Mouse (Mus musculus): Measurements from ENCODE around the gene Lgi4.

Gene Lgi4

DNA sequence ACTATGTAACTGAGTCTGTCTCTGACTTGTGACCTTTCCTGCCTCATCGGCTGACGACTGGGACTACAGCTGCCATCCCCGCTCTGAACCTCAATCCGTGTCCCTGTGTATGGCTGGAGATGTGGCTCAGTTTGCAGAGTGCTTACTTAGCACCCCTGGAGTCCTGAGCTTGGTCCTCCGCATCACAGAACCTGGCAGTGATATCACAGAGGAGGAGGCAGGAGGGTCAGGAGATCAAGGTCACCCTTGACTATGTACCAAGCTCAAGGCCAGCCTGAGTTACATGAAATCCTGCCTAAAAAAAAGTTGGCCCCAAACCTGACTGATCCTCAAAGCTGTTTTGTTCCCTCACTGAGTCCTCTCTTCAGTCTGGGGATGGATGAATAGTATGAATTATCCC lies 1.4 kb upstream of the Lgi4 start:
- no peak for TF ChIP-seq GATA4 (IDR thresholded peaks at IDR 0.05; ENCODE audit: insufficient replicate concordance, low read length)

DNA sequence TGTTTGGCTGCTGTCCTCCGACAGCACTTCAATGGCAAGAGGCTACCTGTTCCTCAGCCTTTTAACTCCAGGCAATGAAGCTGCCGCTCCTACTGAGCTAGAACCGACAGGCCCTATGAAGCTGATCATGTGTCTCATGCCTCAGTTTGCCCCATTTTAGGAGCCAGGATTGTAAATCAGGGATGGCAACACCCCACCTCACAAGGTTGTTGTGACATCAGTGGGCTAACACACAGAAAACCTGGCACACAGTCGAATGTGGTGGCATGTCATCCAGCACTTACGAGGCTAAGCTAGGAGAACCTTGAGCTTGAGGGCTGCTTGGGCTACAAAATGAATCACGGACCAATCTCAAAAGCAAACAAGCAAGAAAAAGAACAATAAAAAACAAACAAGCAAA lies 931 bp upstream of the Lgi4 start:
- TF ChIP-seq GATA4 (IDR thresholded peaks at IDR 0.05; ENCODE audit: insufficient replicate concordance, low read length) = no peak

DNA sequence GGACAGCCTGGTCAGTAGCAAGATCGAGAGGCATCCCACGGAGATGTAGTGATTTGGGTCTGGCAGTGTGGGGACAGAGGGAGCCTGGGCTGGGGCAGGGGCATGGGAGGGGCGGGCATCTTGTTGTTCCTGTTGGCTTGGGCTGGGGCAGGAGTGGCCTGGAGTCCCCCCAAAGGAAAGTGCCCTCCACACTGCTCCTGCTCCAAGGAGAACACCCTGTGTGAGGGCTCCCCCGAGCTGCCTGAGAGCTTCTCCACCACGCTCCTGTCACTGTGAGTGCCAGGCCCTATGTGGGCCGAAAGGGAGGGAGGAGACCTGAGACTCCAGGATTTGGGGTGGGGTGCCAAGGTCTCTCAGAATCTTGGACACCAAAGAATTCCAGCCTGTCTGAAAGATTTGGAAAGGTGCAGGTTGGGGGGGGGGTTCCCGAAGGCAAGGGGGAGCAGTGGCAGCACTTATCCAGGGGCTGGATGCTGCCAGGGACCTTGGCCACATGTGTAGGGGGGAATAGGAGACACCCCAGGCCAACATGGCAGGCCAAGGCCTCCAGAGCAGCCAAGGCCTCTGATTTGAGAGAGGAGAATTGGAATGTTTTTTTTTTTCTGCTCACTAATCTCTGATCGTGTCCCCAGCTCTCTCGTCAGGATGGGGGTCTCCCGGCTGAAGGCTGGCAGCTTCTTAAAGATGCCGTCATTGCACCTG lies 928 bp downstream of the Lgi4 start:
- no peak for TF ChIP-seq GATA4 (IDR thresholded peaks at IDR 0.05; ENCODE audit: insufficient replicate concordance, low read length)

GRCm38 (mm10) chr7:31060621-31061010 lies 1.5 kb downstream of the Lgi4 start:
- TF ChIP-seq GATA4 (IDR thresholded peaks at IDR 0.05; ENCODE audit: insufficient replicate concordance, low read length) = no peak

DNA sequence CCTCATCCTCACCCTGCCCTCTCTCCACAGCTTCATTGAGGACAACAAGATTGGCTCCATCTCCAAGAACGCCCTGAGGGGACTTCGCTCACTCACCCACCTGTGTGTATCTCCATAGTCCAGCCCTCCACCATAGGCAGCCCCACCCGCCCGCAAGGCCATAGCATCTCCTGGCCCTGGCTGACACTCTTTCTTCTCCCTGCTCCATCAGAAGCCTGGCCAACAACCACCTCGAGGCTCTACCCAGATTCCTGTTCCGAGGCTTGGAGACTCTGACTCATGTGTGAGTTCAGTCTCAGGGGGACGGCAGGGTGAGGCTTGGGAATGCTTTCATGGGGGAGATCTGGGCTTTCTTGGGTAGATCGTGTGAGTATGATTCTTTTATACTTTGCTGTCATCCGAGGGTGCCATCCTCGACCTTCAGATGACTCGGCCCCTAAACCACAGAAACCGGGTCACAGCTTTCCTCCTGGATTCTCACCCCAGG lies 4.0 kb downstream of the Lgi4 start:
- TF ChIP-seq GATA4 (IDR thresholded peaks at IDR 0.05; ENCODE audit: insufficient replicate concordance, low read length) = no peak

- no peak for TF ChIP-seq GATA4 (IDR thresholded peaks at IDR 0.05; ENCODE audit: insufficient replicate concordance, low read length)
Measured at GRCm38 (mm10) chr7:31067836-31068235, 8.7 kb downstream of the Lgi4 start.

DNA sequence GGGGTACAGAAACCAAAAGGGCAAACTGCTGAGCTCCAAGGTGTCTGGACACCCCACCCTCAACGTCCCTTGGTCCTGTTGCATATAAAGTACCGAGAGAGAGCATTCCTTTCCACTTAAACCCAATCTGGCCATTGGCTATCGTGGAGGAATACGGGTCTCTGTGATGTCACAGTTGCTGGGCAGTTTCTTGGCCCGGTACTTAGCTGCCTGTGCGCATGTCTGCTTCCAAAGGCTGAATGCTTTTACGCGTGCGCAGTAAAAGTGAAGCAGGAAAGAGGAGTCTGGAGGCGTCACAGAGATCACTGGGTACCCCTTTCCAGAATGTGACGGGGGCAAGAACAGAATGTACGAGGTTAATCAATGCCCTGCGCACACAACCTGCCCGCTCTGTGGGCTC lies 10.3 kb downstream of the Lgi4 start:
- TF ChIP-seq GATA4 (IDR thresholded peaks at IDR 0.05; ENCODE audit: insufficient replicate concordance, low read length) = no peak

GRCm38 (mm10) chr7:31070324-31070723 lies 11.2 kb downstream of the Lgi4 start:
- TF ChIP-seq GATA4 (IDR thresholded peaks at IDR 0.05; ENCODE audit: insufficient replicate concordance, low read length) = no peak

DNA sequence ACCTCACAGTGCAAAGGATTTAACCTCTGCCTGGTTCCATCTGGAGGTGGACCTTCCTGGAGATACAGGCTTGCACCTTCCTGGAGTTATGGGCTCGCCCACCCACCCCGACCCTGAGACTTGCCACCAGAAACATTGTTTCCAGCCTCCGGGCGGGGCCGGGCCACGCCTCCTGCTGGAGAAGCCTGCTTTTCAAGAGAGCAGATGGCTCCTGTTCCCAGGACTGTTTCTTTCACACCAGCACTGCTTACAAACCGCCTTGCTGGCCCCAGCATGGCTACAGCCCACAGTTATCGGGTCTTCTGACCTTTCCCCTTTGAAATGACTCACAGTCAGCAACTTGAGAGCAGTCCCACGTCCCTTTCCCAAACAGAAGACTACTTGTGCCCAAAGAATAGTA lies 13.2 kb downstream of the Lgi4 start:
- no peak for TF ChIP-seq GATA4 (IDR thresholded peaks at IDR 0.05; ENCODE audit: insufficient replicate concordance, low read length)

- TF ChIP-seq GATA4 (IDR thresholded peaks at IDR 0.05; ENCODE audit: insufficient replicate concordance, low read length) = no peak
Measured at GRCm38 (mm10) chr7:31073546-31073945, 14.4 kb downstream of the Lgi4 start.

GRCm38 (mm10) chr7:31074061-31074712 lies 15.0 kb downstream of the Lgi4 start:
- no peak for TF ChIP-seq GATA4 (IDR thresholded peaks at IDR 0.05; ENCODE audit: insufficient replicate concordance, low read length)

DNA sequence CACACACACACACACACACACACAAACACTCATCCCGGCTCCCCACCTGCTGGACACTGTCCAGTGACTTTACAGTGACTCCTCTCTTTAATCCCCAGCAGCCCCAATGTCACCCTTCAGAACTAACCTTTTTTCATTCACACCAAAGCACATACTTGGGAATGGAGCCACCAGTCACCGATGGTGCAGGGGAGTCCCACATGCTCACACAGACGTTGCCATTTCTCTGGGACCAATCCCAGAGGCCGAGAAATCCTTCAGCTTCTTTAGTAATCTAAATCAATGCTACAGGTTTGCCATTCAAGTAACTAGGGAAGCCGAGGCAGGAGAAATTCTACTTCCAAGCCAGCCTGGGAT lies 15.5 kb downstream of the Lgi4 start:
- no peak for TF ChIP-seq GATA4 (IDR thresholded peaks at IDR 0.05; ENCODE audit: insufficient replicate concordance, low read length)

- no peak for TF ChIP-seq GATA4 (IDR thresholded peaks at IDR 0.05; ENCODE audit: insufficient replicate concordance, low read length)
Measured at GRCm38 (mm10) chr7:31076492-31076891, 17.4 kb downstream of the Lgi4 start, which contains the start of gene Fxyd3. Fxyd3 (minus strand) TSS chr7:31076704.

DNA sequence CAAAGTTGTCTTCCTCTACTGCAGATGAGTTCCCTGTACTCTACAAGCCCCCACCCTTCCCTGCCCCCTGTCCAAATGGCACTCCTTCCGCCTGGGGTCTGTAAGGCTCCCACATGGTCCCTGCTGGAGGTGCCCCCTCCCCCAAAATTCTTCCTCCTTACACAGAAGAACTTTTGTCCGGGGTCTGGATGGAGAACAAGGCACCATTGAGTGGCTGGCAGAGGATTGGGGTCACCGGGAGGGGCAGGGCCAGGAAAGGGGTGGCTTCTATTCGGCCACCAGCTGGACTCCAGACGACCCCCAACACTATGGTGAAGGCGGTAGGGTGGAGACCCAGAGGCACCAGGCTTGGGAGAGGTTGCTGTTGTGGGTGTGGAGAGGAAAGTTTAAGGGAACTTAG lies 18.3 kb downstream of the Lgi4 start:
- TF ChIP-seq GATA4 (IDR thresholded peaks at IDR 0.05; ENCODE audit: insufficient replicate concordance, low read length) = no peak

DNA sequence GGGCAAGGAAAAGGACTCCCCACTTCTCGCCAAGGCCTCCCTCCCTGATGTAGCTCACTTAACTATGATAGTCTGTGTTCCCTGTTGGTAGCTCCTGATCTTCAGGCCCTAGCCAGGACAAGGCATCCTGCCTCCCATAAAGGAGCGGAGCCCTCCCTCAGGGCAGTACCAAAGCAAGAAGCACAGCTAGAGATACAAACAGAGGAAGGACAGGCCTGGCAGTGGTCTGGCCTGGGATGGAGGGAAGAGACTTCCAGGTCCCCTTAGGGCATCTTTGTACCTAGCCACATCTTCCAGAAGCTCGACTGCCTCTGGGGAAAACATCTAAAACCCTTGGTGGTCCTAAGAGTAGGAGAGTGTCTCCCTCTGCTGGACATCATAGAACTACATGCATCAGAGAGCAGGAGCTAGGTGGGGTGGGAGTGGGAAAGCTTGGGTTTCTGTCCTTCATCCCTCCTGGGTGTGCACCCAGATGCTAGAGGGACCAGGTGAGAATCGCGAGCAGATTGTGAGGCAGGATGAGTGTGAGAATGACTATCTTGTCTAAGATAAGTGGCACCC lies 18.8 kb downstream of the Lgi4 start:
- TF ChIP-seq GATA4 (IDR thresholded peaks at IDR 0.05; ENCODE audit: insufficient replicate concordance, low read length) = no peak

GRCm38 (mm10) chr7:31079670-31080069 lies 20.5 kb downstream of the Lgi4 start:
- TF ChIP-seq GATA4 (IDR thresholded peaks at IDR 0.05; ENCODE audit: insufficient replicate concordance, low read length) = no peak

Data from liver, adult (tissue).